Mouse (Mus musculus): ENCODE results near the gene F7. TPM values are rescaled to one million over a fixed set of nuclear protein-coding genes. Genes with fewer than 3 reads are reported as not detected.

The F7 gene
- not detected in 2 replicates for polyA plus RNA-seq (2011; ENCODE audit: insufficient read length, low read depth, missing spikeins)

DNA sequence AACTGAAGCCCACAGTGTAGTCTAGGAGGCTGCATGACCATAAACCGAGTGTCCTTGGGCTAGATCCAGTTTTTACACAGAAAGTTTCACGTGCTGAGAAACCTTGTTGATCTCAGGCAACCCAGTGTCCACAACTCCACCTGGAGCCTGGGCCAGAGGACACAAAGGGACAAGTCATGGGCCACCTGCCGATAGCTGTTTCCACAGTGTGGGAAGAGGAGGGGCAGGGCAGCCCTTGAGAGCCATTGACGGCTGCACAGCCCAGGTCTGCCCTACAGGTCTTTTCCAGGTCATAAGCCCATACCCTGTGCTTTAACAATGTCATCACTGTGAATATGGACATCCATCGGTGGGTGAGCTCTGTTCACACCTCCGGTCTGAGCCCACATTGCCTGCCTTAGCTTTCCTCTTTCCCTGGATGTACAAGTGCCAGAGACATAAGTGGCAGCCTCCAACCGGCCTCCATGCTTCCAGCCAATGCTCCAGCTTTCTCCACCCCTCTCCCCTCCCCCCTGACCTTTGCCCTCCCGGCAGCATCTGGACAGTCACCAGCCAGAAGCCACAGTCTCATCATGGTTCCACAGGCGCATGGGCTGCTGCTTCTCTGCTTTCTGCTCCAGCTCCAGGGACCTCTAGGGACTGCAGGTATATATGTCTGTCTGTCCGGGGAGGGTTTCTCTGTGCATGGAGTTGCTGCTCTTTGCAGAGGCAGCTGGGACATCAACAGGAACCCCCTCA, at the start of gene F7:
F7 (plus strand) TSS at position 548 of the 738 bp plus-strand sequence.
- H3K4me1 ChIP-seq (ENCODE audit: control insufficient read depth, insufficient read depth, low read length) = no peaks in the 10 kb centered on the region
- H3K4me3 ChIP-seq (ENCODE audit: insufficient read depth, low read length) = no peak within 1 kb of the TSS
- no peak for TF ChIP-seq CTCF (IDR thresholded peaks at IDR 0.05; ENCODE audit: borderline replicate concordance, insufficient read depth, low read length)

DNA sequence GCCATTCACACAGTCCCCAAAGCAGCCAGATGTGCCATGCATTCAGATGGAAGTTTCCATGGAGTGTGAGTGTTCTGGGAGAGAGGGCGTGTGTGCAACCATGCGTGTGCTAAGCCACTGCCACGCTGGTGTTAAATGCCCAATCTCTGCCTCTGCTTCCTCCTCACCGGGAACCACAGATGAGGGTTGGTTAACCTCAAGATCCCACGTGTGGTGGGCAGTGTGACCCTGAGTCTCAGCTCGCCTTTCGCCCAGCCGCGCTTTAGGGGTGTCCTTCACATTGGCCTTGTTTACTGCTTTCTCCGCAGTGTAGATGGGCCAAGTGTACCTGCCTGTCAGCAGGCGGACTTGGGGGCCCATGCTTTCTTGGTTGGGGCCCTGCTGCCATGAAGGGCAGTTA, 49.5 kb upstream of the F7 start:
- TF ChIP-seq CTCF (IDR thresholded peaks at IDR 0.05; ENCODE audit: borderline replicate concordance, insufficient read depth, low read length) (no peak), POLR2A (IDR thresholded peaks at IDR 0.05; ENCODE audit: low read depth, low read length) (no peak)
- Histone ChIP-seq H3K4me3 (ENCODE audit: insufficient read depth, low read length) (no peak overlapping the region), H3K27ac (ENCODE audit: insufficient read depth, low read length) (no peak overlapping the region), H3K4me1 (ENCODE audit: control insufficient read depth, insufficient read depth, low read length) (no peaks in the 10 kb centered on the region)

More for the DNA sequence above, at the start of gene F7:
- H3K27ac ChIP-seq (ENCODE audit: insufficient read depth, low read length) = no peak within 1 kb of the TSS

DNA sequence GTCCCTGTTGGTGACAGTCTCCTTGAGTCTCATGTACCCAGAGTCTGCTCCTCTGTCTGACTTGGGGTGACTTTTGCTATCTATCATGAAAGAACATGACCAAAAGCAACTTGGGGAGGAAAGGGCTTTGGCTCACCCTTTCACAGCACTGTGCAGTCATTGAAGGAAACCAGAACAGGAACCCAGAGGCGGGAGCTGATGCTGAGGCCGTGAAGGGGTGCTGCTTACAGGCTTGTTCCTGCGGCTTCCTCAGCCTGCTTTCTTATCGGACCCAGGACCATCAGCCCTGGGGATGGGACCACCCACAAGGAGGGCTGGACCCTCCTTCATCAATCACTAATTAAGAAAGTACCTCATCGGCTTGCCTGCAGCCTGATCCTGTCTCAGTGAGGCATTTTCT, 49.1 kb upstream of the F7 start:
- Histone ChIP-seq H3K4me3 (ENCODE audit: insufficient read depth, low read length) (no peak overlapping the region), H3K27ac (ENCODE audit: insufficient read depth, low read length) (no peak overlapping the region), H3K4me1 (ENCODE audit: control insufficient read depth, insufficient read depth, low read length) (no peaks in the 10 kb centered on the region)
- no peak for TF ChIP-seq POLR2A (IDR thresholded peaks at IDR 0.05; ENCODE audit: low read depth, low read length)
- no peak for TF ChIP-seq CTCF (IDR thresholded peaks at IDR 0.05; ENCODE audit: borderline replicate concordance, insufficient read depth, low read length)

DNA sequence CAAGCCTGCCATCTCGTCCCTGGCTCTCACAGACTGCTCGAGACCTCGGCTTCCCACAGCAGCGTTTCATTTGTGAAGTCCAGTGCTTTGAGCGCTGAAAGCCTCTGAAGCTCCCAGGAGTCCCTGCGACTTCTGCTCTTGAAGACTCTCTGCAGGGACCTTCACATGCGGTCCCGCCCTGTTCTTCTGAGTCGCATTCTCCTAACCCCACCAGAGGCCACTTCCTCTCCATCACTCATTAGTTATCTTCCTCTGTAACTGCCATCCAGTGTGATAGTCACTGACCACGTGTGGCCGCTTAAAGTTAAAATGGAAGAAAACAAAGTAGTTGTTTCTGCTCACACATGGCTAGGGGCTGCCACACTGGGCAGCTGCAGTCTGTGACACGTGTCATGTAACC, 48.5 kb upstream of the F7 start:
- H3K4me1 ChIP-seq (ENCODE audit: control insufficient read depth, insufficient read depth, low read length) = no peaks in the 10 kb centered on the region
- no peak for TF ChIP-seq CTCF (IDR thresholded peaks at IDR 0.05; ENCODE audit: borderline replicate concordance, insufficient read depth, low read length)
- no peak for TF ChIP-seq POLR2A (IDR thresholded peaks at IDR 0.05; ENCODE audit: low read depth, low read length)
- no peak overlapping the region for H3K27ac ChIP-seq (ENCODE audit: insufficient read depth, low read length)
- H3K4me3 ChIP-seq (ENCODE audit: insufficient read depth, low read length) = no peak overlapping the region

DNA sequence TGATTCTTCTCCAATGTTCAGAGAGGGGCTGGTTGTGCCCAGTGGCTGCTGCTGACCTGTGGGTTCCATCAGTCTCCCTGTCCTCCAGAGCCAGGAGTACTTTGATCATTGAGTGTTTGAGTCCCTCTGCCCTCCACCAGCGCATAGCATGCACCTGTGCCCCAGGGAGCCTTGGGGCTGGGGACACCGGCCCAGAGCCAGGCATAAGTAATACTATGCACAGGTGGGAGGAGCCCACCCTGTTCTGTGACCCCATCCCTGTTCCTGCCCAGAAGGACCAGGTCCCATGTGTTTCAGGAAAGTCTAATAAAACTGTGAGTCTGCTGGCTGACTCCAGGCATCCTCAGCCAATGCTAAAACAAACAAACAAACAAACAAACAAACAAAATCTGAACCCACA, 47.5 kb upstream of the F7 start:
- TF ChIP-seq POLR2A (IDR thresholded peaks at IDR 0.05; ENCODE audit: low read depth, low read length) (no peak), CTCF (IDR thresholded peaks at IDR 0.05; ENCODE audit: borderline replicate concordance, insufficient read depth, low read length) (no peak)
- no peaks in the 10 kb centered on the region for H3K4me1 ChIP-seq (ENCODE audit: control insufficient read depth, insufficient read depth, low read length)
- H3K27ac ChIP-seq (ENCODE audit: insufficient read depth, low read length) = no peak overlapping the region
- H3K4me3 ChIP-seq (ENCODE audit: insufficient read depth, low read length) = no peak overlapping the region

DNA sequence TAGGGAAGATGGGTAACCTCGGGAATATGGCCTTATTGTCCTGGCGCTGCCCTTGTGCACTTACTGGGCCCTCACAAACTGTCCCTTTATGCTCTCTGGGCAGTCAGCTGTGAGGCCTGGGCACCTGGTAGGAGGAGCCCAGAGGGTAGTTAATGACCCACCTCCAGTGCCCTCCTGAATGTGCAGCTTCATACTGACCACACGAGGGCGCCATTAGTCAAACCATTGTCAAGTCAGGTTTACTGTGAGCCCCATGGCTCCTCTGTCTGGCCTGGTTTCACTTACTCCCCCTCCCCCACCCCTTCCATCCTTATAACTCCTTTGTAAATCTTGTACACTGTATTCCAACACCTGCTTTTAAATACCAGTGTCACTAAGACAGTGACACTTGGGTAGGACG, 47.1 kb upstream of the F7 start:
- TF ChIP-seq CTCF (IDR thresholded peaks at IDR 0.05; ENCODE audit: borderline replicate concordance, insufficient read depth, low read length) (peak; percentile 82), POLR2A (IDR thresholded peaks at IDR 0.05; ENCODE audit: low read depth, low read length) (no peak)
- H3K27ac ChIP-seq (ENCODE audit: insufficient read depth, low read length) = no peak overlapping the region
- no peak overlapping the region for H3K4me3 ChIP-seq (ENCODE audit: insufficient read depth, low read length)
- no peaks in the 10 kb centered on the region for H3K4me1 ChIP-seq (ENCODE audit: control insufficient read depth, insufficient read depth, low read length)

DNA sequence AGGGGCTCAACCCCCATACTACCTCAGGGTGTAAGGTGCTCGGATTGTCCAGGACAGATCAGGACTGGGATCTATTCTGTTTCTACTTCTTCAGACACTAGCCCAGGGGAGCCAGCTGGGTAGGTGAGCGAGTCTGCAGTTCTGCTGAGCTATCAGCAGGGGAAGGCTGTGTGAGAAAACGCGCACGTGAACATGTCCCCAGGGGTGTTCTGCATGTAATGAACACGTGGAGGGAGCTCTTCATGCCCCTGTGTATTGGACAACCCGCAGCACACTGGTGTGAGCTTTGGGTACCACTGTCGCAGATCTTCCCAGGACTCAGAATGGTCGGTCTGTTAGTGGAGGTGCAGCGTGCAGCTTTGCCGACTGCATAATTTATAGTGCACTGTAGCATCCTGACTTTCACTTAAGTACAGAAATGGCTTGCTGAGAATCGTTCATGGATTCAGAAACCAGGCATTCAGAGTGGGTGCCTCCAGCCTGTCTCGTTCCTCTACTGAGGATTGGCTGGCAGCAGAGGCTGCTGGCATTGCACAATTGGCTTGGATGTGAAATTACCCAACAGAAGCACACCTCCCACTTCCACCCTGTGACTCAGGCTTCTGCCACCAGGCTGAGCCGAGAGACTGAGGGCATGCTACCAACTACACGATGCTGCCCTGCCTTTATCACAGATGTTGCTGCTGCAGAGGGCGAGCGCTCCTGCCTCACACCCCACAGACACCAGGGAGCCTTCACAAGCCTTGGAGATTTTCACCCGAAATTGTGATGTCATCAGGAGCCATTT, 42.0 kb upstream of the F7 start:
- Histone ChIP-seq H3K4me3 (ENCODE audit: insufficient read depth, low read length) (no peak overlapping the region), H3K27ac (ENCODE audit: insufficient read depth, low read length) (no peak overlapping the region), H3K4me1 (ENCODE audit: control insufficient read depth, insufficient read depth, low read length) (no peaks in the 10 kb centered on the region)
- no peak for TF ChIP-seq POLR2A (IDR thresholded peaks at IDR 0.05; ENCODE audit: low read depth, low read length)
- TF ChIP-seq CTCF (IDR thresholded peaks at IDR 0.05; ENCODE audit: borderline replicate concordance, insufficient read depth, low read length) = no peak

DNA sequence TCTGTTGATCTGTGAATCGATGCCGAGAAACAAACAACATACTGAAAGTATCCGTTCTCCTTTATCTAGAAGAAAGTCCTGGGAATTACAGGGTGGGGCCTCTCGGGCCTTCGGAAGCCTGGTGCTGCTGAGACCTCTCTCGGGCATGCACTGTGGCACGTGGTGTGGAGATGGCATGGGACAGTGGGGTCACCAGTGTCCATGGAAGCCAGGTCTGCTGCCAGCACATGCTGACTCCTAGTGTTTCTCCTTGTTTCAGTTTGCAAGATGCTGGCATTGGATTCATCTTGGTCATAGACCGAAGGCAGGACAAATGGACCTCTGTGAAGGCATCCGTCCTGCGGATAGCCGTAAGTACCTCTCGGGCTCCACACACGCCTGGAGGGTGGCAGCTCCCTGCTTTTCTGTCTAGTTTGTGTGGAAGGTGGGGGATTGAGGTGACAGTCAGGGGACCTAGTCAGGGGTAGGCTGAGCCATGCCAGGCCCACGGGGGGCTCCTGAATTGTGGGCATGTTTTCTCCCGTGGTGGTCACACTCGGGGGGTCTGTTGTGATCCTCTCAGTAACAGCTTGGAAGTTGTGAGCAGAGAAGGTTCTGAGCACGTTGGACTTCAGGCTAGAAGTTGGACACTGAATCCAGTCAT, 41.1 kb upstream of the F7 start:
- Histone ChIP-seq H3K4me3 (ENCODE audit: insufficient read depth, low read length) (no peak overlapping the region), H3K27ac (ENCODE audit: insufficient read depth, low read length) (no peak overlapping the region), H3K4me1 (ENCODE audit: control insufficient read depth, insufficient read depth, low read length) (no peaks in the 10 kb centered on the region)
- TF ChIP-seq CTCF (IDR thresholded peaks at IDR 0.05; ENCODE audit: borderline replicate concordance, insufficient read depth, low read length) (no peak), POLR2A (IDR thresholded peaks at IDR 0.05; ENCODE audit: low read depth, low read length) (no peak)

DNA sequence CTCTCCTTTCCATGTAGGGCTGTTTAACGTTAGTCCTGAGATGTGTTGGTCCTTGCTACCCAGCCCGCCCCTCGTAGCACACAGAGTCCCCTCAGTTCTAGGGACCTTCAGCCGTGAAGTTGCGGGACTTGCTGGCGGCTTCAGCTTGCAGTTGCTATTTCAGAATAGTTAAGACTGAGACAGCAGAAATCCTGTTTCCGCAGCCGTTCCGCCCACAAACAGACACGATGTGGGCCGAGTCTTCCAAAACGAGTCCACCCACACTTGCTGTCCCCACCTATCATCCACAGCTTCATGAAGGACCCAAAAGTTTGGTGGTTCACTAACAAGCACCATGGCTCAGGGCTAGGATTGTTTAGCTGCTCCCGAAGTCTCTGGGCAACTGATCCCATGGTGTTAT, 40.6 kb upstream of the F7 start:
- H3K4me3 ChIP-seq (ENCODE audit: insufficient read depth, low read length) = no peak overlapping the region
- H3K4me1 ChIP-seq (ENCODE audit: control insufficient read depth, insufficient read depth, low read length) = no peaks in the 10 kb centered on the region
- TF ChIP-seq CTCF (IDR thresholded peaks at IDR 0.05; ENCODE audit: borderline replicate concordance, insufficient read depth, low read length) = no peak
- no peak for TF ChIP-seq POLR2A (IDR thresholded peaks at IDR 0.05; ENCODE audit: low read depth, low read length)
- H3K27ac ChIP-seq (ENCODE audit: insufficient read depth, low read length) = no peak overlapping the region

DNA sequence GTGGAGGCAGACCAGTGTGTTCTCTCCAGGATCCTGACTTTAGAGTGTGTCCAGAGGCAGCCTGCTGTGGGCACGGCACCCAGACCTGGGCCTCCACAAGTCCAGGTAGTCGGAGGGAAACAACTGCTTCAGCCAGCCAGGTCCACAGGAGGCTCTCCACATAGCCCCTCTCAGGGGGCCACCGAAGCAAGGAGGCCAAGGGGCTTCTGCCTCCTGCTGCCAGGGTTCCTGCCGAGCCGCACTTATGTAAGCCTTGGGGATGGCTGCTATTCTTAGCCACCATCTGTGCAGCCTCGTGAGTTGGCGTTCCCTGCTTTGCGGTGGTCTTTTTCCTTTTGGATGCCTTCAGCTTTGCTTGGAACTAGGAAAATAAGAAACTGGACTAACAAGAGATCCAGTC, 38.3 kb upstream of the F7 start:
- H3K27ac ChIP-seq (ENCODE audit: insufficient read depth, low read length) = no peak overlapping the region
- no peaks in the 10 kb centered on the region for H3K4me1 ChIP-seq (ENCODE audit: control insufficient read depth, insufficient read depth, low read length)
- H3K4me3 ChIP-seq (ENCODE audit: insufficient read depth, low read length) = no peak overlapping the region
- TF ChIP-seq CTCF (IDR thresholded peaks at IDR 0.05; ENCODE audit: borderline replicate concordance, insufficient read depth, low read length) (no peak), POLR2A (IDR thresholded peaks at IDR 0.05; ENCODE audit: low read depth, low read length) (no peak)

Measured in embryonic fibroblast, embryonic 13.5 days (primary cell).